Mouse (Mus musculus): Measurements from ENCODE around the gene Otog. TPM values are rescaled to one million over a fixed set of nuclear protein-coding genes. Genes with fewer than 3 reads are reported as not detected.

The Otog gene
- total and polyA plus RNA-seq, 3 experiments, result under 0.01 TPM; not detected in 2

- dilution Hi-C loops (cut with MboI; ENCODE audit: extremely low pct_ligation_motif_present, extremely low pct_unique_long_range_greater_than_20kb, low sequenced_read_pairs) (no loop called here), in situ Hi-C loops (cut with MboI; ENCODE audit: low pct_ligation_motif_present, low pct_unique_long_range_greater_than_20kb, low sequenced_read_pairs) (loop anchor here (5.0 kb wide), 1 partner anchor 107 kb away; no protein-coding TSS in a partner anchor)
- Histone ChIP-seq H3K9ac (ENCODE audit: insufficient read depth, low read depth) (no peak overlapping the region), H3K27ac (ENCODE audit: insufficient read depth, low read depth) (no peak overlapping the region), H3K9me3 (replicated peaks; ENCODE audit: low read length) (no peaks in the 10 kb centered on the region), H3K4me1 (ENCODE audit: control insufficient read depth in 1 of 2, insufficient read depth in 2 of 2) (peaks cover 4 to 8% of the 10 kb centered on the region in 2 experiments; a peak in 2 of 4 replicates), H3K36me3 (replicated peaks in 1 of 2; ENCODE audit: control insufficient read depth in 1 of 2, insufficient read depth in 1 of 2, low read length in 1 of 2) (no peaks in the 10 kb centered on the region), H3K79me2 (replicated peaks; ENCODE audit: control insufficient read depth, extremely low read depth, insufficient read depth, poor library complexity, severe bottlenecking) (no peaks in the 10 kb centered on the region), H3K4me3 (replicated peaks in 1 of 3; ENCODE audit: low read depth in 2 of 3, low read length in 2 of 3, poor library complexity in 1 of 3) (no peak overlapping the region), H3K4me2 (ENCODE audit: insufficient read depth, low read depth, poor library complexity, severe bottlenecking) (no peak overlapping the region), H3K27me3 (replicated peaks) (peaks cover 95% of the 10 kb centered on the region)
- peak; percentile 8 for DNase-seq (ENCODE audit: extremely low read depth)
- no peak for TF ChIP-seq MAX (IDR thresholded peaks at IDR 0.05; ENCODE audit: low read length)
- TF ChIP-seq UBTF (IDR thresholded peaks at IDR 0.05; ENCODE audit: low read depth, low read length), result no peak
- TF ChIP-seq CTCF (conservative IDR thresholded peaks at IDR 0.05 in 1 of 2, IDR thresholded peaks at IDR 0.05 in 1 of 2; ENCODE audit: low read depth in 2 of 2, low read length in 2 of 2), result peak in 1 of 2 experiments; percentile 43; a peak in 2 of 4 replicates
- no peak for TF ChIP-seq USF2 (conservative IDR thresholded peaks at IDR 0.05; ENCODE audit: low read depth, low read length)
- peak; percentile 10 for TF ChIP-seq RAD21 (IDR thresholded peaks at IDR 0.05; ENCODE audit: low read depth, low read length)
- peak; percentile 37; the same call in 1 of the 2 replicates for TF ChIP-seq ZNF384 (IDR thresholded peaks at IDR 0.05; ENCODE audit: low read depth, low read length)
Observed at GRCm38 (mm10) chr7:46204775-46205174, 36.0 kb upstream of the Otog start.

GRCm38 (mm10) chr7:46208131-46208530 lies 32.7 kb upstream of the Otog start:
- peaks cover 97% of the 10 kb centered on the region for H3K27me3 ChIP-seq (replicated peaks)

GRCm38 (mm10) chr7:46210276-46210675 lies 30.5 kb upstream of the Otog start:
- DNase-seq (ENCODE audit: extremely low read depth), result no peak
- no peaks in the 10 kb centered on the region for H3K9me3 ChIP-seq (replicated peaks; ENCODE audit: low read length)
- no peak overlapping the region for H3K4me3 ChIP-seq (replicated peaks in 1 of 3; ENCODE audit: low read depth in 2 of 3, low read length in 2 of 3, poor library complexity in 1 of 3)
- in situ Hi-C loops (cut with MboI; ENCODE audit: low pct_ligation_motif_present, low pct_unique_long_range_greater_than_20kb, low sequenced_read_pairs), result no loop called here
- TF ChIP-seq SIN3A (IDR thresholded peaks at IDR 0.05; ENCODE audit: low read length), result no peak
- H3K4me2 ChIP-seq (ENCODE audit: insufficient read depth, low read depth, poor library complexity, severe bottlenecking), result no peak overlapping the region
- H3K9ac ChIP-seq (ENCODE audit: insufficient read depth, low read depth), result no peak overlapping the region
- H3K4me1 ChIP-seq (ENCODE audit: control insufficient read depth in 1 of 2, insufficient read depth in 2 of 2), result no peaks in the 10 kb centered on the region; a peak in 1 of 4 replicates
- dilution Hi-C loops (cut with MboI; ENCODE audit: extremely low pct_ligation_motif_present, extremely low pct_unique_long_range_greater_than_20kb, low sequenced_read_pairs), result no loop called here
- H3K27ac ChIP-seq (ENCODE audit: insufficient read depth, low read depth), result no peak overlapping the region
- H3K27me3 ChIP-seq (replicated peaks), result peaks cover 97% of the 10 kb centered on the region
- H3K79me2 ChIP-seq (replicated peaks; ENCODE audit: control insufficient read depth, extremely low read depth, insufficient read depth, poor library complexity, severe bottlenecking), result no peaks in the 10 kb centered on the region
- H3K36me3 ChIP-seq (replicated peaks in 1 of 2; ENCODE audit: control insufficient read depth in 1 of 2, insufficient read depth in 1 of 2, low read length in 1 of 2), result no peaks in the 10 kb centered on the region

More at GRCm38 (mm10) chr7:46208131-46208530, 32.7 kb upstream of the Otog start:
- DNase-seq (ENCODE audit: extremely low read depth), result no peak
- no peaks in the 10 kb centered on the region for H3K36me3 ChIP-seq (replicated peaks in 1 of 2; ENCODE audit: control insufficient read depth in 1 of 2, insufficient read depth in 1 of 2, low read length in 1 of 2)
- no peak overlapping the region for H3K4me2 ChIP-seq (ENCODE audit: insufficient read depth, low read depth, poor library complexity, severe bottlenecking)
- dilution Hi-C loops (cut with MboI; ENCODE audit: extremely low pct_ligation_motif_present, extremely low pct_unique_long_range_greater_than_20kb, low sequenced_read_pairs), result no loop called here
- no peaks in the 10 kb centered on the region for H3K79me2 ChIP-seq (replicated peaks; ENCODE audit: control insufficient read depth, extremely low read depth, insufficient read depth, poor library complexity, severe bottlenecking)
- no peak overlapping the region for H3K9ac ChIP-seq (ENCODE audit: insufficient read depth, low read depth)
- peaks cover 4 to 8% of the 10 kb centered on the region in 2 experiments; a peak in 3 of 4 replicates for H3K4me1 ChIP-seq (ENCODE audit: control insufficient read depth in 1 of 2, insufficient read depth in 2 of 2)
- H3K4me3 ChIP-seq (replicated peaks in 1 of 3; ENCODE audit: low read depth in 2 of 3, low read length in 2 of 3, poor library complexity in 1 of 3), result no peak overlapping the region
- in situ Hi-C loops (cut with MboI; ENCODE audit: low pct_ligation_motif_present, low pct_unique_long_range_greater_than_20kb, low sequenced_read_pairs), result no loop called here
- no peaks in the 10 kb centered on the region for H3K9me3 ChIP-seq (replicated peaks; ENCODE audit: low read length)
- no peak overlapping the region for H3K27ac ChIP-seq (ENCODE audit: insufficient read depth, low read depth)
- TF ChIP-seq ELF1 (IDR thresholded peaks at IDR 0.05; ENCODE audit: low read depth, low read length), result no peak
- TF ChIP-seq ZNF384 (IDR thresholded peaks at IDR 0.05; ENCODE audit: low read depth, low read length), result no peak
- TF ChIP-seq E2F4 (IDR thresholded peaks at IDR 0.05; ENCODE audit: insufficient replicate concordance, low read depth, low read length), result no peak
- TF ChIP-seq IRF4 (IDR thresholded peaks at IDR 0.05; ENCODE audit: low read depth, low read length), result no peak
- no peak for TF ChIP-seq SMC3 (IDR thresholded peaks at IDR 0.05; ENCODE audit: low read depth, low read length)
- TF ChIP-seq HCFC1 (IDR thresholded peaks at IDR 0.05; ENCODE audit: low read depth, low read length), result no peak
- TF ChIP-seq MYC (IDR thresholded peaks at IDR 0.05; ENCODE audit: low read depth, low read length), result no peak
- TF ChIP-seq POLR2AphosphoS2 (IDR thresholded peaks at IDR 0.05; ENCODE audit: low read depth, low read length), result no peak
- TF ChIP-seq NELFE (IDR thresholded peaks at IDR 0.05; ENCODE audit: low read depth, low read length), result no peak
- TF ChIP-seq ZC3H11A (IDR thresholded peaks at IDR 0.05; ENCODE audit: low read depth, low read length), result no peak
- TF ChIP-seq MAFK (IDR thresholded peaks at IDR 0.05; ENCODE audit: insufficient replicate concordance, low read length), result no peak

Data from CH12.LX (cell line).